Mouse (Mus musculus) central nervous system, embryonic 14 days (tissue): ENCODE results near the gene Insl6. TPM values are rescaled to one million over a fixed set of nuclear protein-coding genes. Genes with fewer than 3 reads are reported as not detected.

Source experiments
- polyA plus RNA-seq: library from polyadenylated mRNA; depleted of rRNA; stranded (reverse); fragments of >200 nt; gene quantifications from 2 replicates; pipeline ENCODE4 v1.2.3, GENCODE M21; 2012; rRNA removed

The Insl6 gene
- polyA plus RNA-seq = 1.1 and 1.6 TPM in 2 replicates

GRCm38 (mm10) chr19:29325053-29325851 lies at the start of gene Insl6:
Gene Insl6 (minus strand): TSS chr19:29325356.

GRCm38 (mm10) chr19:29366969-29367622 lies 41.9 kb upstream of the Insl6 start, which contains the start of the genes Plgrkt and Cd274:
Gene Plgrkt (minus strand): TSS chr19:29367390.
Gene Cd274 (plus strand): TSS chr19:29367455.

GRCm38 (mm10) chr19:29334068-29334745 lies 9.1 kb upstream of the Insl6 start, which contains the start of gene Rln1:
Gene Rln1 (minus strand): TSS chr19:29334670.

Other genes starting within 250 kb of the Insl6 start
- gene Rcl1, start 224.0 kb downstream of the Insl6 start, polyA plus RNA-seq = 18.9 and 21.5 TPM in 2 replicates
- 26.7 and 28.9 TPM in 2 replicates for gene Jak2, start 73.5 kb downstream of the Insl6 start, polyA plus RNA-seq
- 1.4 and 1.7 TPM in 2 replicates for gene Rln1, start 9.3 kb upstream of the Insl6 start, polyA plus RNA-seq
- 55.8 and 63.9 TPM in 2 replicates for gene Plgrkt, start 42.0 kb upstream of the Insl6 start, polyA plus RNA-seq
- 0.95 and 1.6 TPM in 2 replicates for gene Cd274, start 42.1 kb upstream of the Insl6 start, polyA plus RNA-seq
- gene Pdcd1lg2, start 85.6 kb upstream of the Insl6 start, polyA plus RNA-seq = 0.06 TPM in 1 of 2 replicates, not detected in the other
- 22.4 and 27.0 TPM in 2 replicates for gene Ric1, start 196.9 kb upstream of the Insl6 start, polyA plus RNA-seq